Mouse (Mus musculus): Measurements from ENCODE around the gene Dctn2.

GRCm38 (mm10) chr10:127231741-127232140, 34.4 kb upstream of the Dctn2 start:
- TF ChIP-seq CTCF (IDR thresholded peaks at IDR 0.05) = no peak
- no peak for TF ChIP-seq EP300 (IDR thresholded peaks at IDR 0.05)

Measured in lung, postnatal 0 days (tissue).